Mouse (Mus musculus) right cerebral cortex, postnatal 36 days (tissue): ENCODE data around the gene Pkd1l1.

Experiments used
- DNase-seq, 2 experiments: peaks; one replicate each; pipeline ENCODE4 v3.0.0; 2022; ENCODE audit warnings: low spot score in 2 of 2, mixed read lengths in 1 of 2

The Pkd1l1 gene

GRCm38 (mm10) chr11:8936431-8937110 is 36.5 kb downstream of the Pkd1l1 start:
- no peak for DNase-seq

GRCm38 (mm10) chr11:8916081-8916671 is 56.9 kb downstream of the Pkd1l1 start:
- no peak for DNase-seq

DNA sequence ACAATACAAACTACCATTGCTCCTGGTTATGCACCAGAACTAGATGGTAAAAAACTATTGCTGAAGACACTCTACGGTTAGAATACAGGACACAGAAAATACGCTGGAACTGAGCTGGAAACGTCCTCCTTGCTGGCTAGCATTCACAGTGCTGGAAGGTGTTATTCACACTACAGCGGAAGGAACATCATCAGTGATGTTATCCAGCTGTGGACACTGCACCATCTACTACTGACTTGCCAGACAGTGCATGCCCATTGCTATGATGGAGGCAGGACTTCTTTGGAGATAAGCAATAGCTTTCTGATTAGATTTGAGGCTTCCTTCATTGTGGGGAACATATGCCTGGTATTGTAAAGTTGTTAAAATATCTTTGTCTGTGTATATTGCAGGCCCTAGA is 90.3 kb downstream of the Pkd1l1 start:
- DNase-seq, result no peak

DNA sequence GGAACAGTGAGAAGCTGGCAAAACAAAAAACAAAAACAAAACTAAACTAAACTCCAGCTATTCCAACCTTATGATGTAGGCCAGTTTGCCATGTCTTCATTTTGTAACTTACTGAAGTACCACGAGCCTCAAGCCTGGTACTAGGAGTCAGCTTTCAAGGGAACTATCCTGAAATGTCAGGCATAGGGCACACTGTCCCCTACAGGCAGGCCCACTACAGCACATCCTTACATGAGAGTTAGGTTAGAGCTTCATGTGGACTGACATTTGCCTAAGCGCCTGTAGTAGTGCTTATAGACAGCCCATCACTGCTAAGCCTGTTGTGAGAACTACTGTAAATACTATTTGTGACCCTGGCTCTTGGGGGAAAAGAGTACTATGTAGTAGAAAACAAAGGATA is 91.5 kb downstream of the Pkd1l1 start:
- DNase-seq, result no peak

DNA sequence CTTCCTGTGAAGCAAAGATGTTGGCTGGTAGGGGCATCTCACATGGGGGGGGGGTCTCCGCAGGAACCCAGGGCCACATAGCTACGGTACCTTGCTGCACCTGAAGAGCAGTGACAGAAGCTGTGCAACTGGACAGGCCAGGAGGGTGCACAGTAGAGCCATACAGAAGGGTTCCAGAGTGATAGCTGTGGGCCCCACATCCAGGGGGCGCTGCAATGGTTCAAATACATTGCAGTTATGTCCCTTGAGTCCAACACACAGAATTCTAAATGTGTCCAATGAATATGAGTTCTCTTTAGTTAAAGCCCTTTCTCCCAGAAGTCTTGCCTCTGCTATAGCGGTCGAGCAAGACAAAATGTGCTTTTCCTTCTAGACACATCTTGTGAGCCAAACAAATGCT is 103.0 kb downstream of the Pkd1l1 start:
- no peak for DNase-seq

DNA sequence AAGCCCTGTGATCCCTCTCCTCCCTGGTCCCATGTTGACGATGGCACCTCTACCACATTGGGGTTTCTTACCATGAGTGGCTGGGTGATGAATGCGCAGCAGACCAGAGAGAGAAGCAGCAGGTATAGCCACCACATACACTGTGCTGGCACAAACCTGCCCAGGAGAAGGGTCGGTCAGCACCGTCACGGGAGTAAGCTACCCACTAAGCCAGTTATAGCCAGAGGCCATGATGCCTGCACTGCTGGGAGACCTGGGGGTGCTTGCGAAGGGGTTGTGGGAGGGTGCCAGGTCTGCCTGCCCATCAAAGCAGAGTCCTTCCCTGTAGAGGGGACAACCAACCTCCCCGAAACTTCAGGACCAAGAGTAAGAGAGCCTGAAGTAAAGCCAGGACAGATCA is 107.0 kb downstream of the Pkd1l1 start:
- no peak for DNase-seq

DNA sequence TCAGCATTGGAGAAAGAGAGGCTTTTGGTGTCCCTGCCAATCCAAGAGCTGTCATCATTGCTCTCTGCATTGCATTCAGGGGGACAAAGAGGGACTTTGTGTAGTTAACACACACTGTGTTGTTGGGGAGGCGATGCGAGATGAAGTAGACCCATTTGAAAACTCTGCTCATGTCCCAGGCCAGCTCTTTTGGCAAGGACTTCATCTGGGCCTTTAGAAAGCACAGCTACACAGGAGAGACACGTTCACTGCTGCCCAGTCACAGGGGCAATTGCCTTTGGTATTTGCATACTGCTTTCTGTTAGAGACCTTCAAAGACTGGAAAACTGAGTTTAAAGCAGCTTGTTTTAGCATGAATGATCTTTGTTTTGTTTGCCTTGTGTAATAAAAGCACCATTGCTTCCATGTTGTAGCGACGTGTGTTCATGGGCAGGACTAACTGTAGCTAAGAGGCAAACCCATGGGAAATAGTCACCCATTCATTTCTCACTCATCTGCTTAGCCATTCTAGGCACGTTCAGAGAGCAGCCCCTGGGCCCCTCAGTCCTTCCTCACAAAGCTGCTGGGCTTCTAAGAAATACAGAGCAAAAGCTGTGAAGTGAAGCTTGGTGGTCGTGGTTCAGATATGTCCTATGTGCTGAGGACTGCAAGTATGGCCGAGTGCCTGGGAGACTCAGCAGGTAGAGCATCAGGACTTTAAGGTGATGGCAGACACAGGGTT is 109.0 kb downstream of the Pkd1l1 start:
- DNase-seq, result peak in 1 of 2 experiments; percentile 4

- DNase-seq, result no peak
Observed at GRCm38 (mm10) chr11:8862426-8862825, 110.6 kb downstream of the Pkd1l1 start.

- no peak for DNase-seq
Observed at GRCm38 (mm10) chr11:8861978-8862377, 111.1 kb downstream of the Pkd1l1 start.

DNA sequence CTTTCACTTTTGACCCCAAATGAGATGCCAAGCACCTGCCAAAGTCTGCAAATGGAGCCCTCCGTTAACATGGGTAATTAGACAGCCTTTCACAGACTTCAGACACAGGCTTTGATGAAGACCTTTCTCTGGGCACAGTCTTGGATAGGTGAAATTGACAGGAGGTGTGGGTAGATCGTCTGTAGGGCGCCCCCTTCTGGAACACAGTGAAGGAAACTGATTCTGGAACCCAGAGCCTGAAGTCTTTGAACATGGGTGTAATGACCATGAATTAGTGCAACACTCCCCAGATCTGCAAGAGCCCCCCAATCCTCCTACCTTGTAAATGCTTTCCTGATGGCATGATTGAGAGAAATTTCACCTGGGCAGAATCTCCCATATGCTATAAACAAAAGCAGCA is 112.2 kb downstream of the Pkd1l1 start:
- no peak for DNase-seq

DNA sequence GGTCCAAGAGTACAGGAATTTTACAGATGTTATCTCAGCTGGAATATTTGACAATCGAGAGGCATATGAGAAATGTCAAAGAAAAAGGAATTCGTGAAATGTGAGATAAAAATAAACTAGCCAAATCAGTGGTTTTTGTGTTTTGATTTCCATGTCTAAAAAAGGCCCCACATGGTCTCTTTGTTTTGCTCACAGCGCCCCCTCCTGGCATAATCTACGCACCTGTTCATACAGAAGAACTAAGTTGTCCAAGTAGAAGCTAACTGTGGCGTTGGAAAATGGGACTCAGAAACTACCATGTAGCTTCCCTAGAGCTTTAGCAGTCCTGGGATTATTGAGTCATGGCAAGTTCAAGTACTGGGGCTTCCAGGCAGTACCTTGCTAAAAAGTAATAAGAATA is 113.2 kb downstream of the Pkd1l1 start:
- DNase-seq, result peak; percentile 13 to 29

- no peak for DNase-seq
Observed at GRCm38 (mm10) chr11:8859041-8859440, 114.0 kb downstream of the Pkd1l1 start.

DNA sequence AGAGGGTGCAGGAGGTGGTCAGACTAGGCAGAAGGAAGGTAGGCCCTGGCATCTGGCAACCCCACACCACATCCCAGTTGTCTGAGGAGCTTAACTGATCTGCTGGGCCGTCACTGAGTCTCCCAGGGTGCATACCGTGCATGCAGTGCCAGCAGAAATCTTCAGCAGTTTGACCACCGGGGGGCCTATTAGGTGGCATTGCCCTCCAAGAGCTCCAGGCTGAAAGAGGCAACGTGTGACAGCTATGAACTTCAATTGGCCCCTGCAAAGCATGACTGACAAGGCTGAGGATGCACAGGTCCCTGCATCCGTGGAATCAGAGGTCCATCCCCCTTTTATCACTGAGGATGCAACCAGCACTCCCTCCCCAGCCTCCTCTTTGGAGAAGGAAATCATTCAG is 116.9 kb downstream of the Pkd1l1 start:
- DNase-seq, result no peak

DNA sequence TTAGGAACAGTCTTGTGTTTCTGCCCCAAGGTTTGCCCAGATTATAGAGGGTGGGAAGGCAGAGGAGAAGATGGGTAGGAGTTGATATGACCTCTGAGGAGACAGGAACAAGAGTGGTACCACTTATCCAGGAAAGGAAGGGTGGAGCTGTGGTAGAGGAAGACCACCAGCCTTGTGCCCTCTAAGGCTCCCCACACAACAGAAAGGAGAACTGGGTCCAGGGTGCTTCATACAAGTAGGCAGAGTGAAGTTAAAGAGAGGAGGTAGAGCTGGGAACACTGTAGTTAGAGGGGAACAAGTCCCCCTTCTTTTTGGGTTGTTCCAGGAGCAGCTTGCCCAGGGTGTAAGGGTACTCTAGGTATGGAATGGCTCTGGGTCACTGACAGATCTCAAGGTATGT is 125.0 kb downstream of the Pkd1l1 start:
- no peak for DNase-seq

GRCm38 (mm10) chr11:8847627-8848026 is 125.4 kb downstream of the Pkd1l1 start:
- DNase-seq, result no peak

GRCm38 (mm10) chr11:8836176-8836575 is 136.9 kb downstream of the Pkd1l1 start:
- no peak for DNase-seq

- DNase-seq, result no peak
Observed at GRCm38 (mm10) chr11:8834121-8834520, 138.9 kb downstream of the Pkd1l1 start.

GRCm38 (mm10) chr11:8830551-8830950 is 142.5 kb downstream of the Pkd1l1 start:
- no peak for DNase-seq

- no peak for DNase-seq
Observed at GRCm38 (mm10) chr11:8829561-8829960, 143.5 kb downstream of the Pkd1l1 start.

DNA sequence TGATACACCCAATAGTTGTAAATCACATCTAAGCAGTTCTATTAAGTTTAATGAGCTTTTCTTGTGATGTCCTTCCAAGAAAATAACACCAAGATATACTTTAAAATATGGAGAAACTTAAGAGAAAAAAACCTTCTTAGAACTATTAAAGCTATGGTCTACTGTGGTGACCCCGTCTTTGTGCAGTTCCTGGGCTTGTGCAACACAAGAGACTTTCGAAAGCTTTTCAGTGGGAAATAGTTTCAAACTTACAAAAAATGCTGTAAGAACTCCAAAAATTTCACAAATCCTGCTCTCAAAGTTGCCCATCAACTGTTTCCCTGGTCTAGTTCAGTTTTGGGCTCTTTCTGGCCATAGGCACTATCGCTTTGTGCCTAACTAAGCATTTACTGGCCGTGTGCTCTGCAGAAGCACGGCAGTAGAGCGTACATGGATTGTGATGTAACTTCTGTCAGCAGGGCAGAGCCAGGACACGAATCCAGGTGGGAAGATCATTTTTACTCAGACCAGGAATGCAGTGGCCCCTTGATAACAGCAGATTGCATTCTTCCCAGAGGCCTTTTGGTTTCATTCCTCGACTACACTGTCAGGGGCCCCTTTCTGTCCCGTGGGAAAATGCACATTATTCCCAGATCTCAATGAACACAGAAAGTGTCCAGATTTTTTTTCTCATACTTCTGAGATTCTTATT is 144.1 kb downstream of the Pkd1l1 start:
- no peak for DNase-seq

GRCm38 (mm10) chr11:8826609-8827008 is 146.5 kb downstream of the Pkd1l1 start:
- no peak for DNase-seq

DNA sequence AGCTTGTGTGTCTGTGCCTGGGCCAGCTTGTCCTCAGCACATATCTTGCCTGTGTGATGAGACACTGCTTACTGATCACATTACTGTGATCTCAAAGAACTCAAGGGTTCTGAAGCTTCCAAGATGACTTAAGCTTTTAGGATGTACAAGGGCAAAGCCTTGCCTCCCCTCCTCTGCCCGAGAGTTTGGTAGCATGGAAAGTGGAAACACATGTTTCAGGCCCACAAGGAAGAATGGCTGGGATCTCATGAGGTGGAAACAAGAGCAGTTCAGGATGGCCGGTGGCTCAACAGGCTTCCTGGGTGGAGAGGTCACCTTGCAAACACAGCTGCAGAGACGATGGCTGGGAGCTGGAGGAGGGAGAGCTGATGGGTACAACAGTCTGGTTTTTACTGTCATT is 147.0 kb downstream of the Pkd1l1 start:
- DNase-seq, result no peak

DNA sequence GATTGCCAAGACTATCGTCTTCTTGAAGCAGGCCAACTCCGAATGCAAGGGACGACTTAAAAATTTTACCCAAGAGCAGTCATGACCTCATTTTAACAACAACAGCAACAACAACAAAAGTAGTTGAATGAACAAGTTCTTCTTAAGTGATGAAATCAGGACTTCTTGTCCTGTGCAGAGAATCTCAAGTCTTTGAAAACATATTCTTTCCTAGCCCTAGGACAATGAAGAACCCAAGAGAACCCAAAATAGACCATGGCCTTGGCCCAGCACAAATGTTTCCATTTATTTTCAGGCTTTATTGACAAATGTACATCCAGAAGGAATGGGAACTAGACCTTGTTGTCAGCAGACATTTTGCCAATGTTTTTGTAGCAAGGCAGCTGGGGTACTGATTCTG is 147.7 kb downstream of the Pkd1l1 start:
- no peak for DNase-seq
